Mouse (Mus musculus): ENCODE results near the gene Clasp2. TPM values are rescaled to one million over a fixed set of nuclear protein-coding genes. Genes with fewer than 3 reads are reported as not detected.

The Clasp2 gene
- polyA plus RNA-seq (2012; rRNA removed), result 4.4 and 5.5 TPM in 2 replicates

GRCm38 (mm10) chr9:113741108-113741636, at the start of gene Clasp2:
Clasp2 (plus strand) TSS chr9:113741473.

DNA sequence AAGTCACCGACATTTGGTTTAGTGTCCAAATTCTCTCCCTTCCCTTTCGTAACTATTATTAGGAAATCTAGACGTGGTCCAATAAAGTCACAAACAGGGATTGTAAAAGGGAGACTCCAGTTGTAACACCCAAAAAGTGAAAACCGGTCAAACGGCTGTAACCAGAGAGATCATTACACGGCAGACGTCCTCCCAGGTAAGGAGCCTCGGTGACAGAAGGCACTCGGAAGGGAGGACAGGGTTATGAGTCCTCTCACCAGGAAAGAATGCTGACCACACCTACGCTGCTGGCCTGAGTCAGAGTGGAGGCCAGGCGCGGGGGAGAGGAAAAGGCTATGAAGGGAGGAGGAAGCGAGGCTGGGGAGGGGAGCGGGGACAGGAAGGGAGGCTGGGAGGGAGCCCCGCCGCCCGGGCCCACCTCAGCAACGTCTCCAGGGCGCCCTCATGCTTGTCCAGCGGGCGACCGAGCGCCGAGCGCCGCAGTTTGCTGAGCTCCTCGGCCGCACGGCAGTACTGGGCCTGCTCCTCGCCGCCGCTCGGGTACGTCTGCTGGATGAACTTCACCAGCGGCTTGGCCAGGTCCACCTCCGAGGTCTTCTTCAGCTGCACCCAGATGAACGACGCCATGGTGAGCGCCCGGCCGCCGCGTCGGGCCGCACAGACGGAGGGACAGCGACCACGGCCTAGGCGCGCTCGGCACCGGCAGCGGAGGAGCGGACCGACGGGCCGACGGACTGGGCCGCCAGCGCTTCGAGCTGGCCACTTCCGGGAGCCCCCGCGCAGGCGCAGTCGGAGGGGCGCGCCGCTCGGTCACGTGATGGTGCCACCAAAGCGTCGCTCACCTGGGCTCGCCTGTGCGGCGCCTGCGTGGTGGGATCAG, 33.6 kb upstream of the Clasp2 start, which contains the start of gene Pdcd6ip:
Gene Pdcd6ip, minus strand, starts transcription at position 779 of the 880 bp plus-strand sequence.

DNA sequence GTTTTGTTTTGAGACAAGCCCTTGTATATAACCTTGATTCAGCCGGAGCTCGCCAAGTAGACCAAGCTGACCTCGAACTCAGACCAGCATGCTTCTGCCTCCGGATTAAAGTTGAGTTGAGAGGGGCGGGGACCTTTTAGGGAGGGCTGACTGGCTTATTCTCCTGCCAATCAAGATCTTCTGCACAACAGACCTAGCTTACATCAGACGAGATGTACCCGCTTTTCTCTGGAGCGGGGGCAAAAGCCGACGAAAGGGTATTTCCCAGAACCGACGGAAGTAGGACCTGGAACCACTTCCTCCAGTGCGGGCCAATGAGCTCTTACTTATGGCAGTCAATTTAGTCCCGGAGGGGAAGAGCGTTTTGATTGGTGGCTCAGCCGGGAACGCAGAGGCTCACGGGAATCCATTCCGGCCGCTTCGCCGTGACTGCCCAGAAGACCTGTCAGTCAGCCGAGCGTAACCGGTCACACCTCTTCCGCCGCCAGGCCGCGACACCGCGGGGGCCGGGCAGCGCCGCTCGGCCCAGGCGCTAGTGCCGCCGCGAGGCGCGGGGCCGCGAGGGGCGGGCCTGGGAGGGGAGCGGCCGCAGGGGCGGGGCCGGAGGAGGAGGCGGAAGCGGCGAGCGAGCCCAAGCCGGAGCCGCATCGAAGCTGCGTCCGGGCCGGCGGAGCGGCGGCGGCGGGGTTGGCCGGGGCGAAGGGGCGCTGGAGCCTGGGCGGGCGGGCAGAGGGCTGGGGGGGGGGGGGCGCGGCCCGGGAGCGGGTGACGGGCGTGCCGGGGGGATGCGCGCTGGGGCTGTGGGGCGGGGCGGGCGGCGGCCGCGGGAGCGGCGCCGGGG, 189.5 kb downstream of the Clasp2 start, which contains the start of gene Ubp1:
Gene Ubp1, plus strand, starts transcription at position 401 of the 841 bp plus-strand sequence.

Other genes starting within 250 kb of the Clasp2 start
- gene Pdcd6ip, start 33.2 kb upstream of the Clasp2 start, polyA plus RNA-seq (2012; rRNA removed), result 22.7 and 26.3 TPM in 2 replicates
- gene Ubp1, start 189.5 kb downstream of the Clasp2 start, polyA plus RNA-seq (2012; rRNA removed), result 64.0 and 76.2 TPM in 2 replicates

All from liver, embryonic 14 days (tissue).